Mouse (Mus musculus): ENCODE data around the gene Rpgrip1l.

Gene Rpgrip1l

DNA sequence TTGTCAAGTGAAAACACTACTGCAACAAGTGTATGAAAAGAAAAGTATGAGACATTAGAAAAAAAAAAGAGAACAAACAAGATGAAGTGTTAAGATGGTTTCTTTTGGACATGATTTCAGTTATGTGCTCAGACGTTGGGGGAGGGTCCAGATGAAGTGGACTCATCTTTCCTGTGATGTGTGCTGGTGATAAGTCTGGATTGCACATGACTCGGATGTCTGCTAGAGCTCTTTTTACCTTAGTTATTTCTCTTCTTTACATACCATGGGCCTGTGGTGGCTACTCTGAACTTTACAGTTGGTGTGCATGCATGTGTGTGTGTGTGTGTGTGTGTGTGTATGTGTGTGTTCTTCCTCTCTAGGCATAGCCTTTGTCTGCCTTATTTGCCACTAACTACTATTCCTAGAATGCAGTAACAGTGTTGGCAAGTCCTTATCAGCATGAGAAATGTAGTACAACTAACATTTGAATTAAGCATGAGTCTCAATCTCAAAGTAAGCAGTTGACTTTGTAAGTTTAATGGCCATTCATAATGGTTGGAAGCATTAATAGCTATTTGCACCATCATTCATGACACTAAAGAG, 43.6 kb downstream of the Rpgrip1l start:
- no peak for DNase-seq

DNA sequence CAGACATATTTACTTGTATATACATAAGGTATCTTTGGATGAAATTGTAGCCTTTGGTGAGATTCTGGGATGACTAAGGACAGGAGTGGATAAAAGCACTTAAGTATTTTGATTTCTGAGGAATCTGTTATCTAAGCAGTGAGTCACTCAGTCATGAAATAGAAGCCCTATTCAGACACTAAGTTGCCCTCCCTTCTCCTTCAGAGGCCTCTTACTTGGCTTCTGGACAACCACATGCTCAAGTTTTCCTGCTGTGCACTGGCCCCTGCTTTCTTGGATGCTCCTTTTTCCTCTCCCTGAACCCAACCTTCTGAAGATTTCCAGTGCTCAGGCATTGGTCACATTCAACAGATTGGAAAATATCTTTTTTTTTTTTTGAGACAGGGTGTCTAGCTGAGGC, 48.5 kb downstream of the Rpgrip1l start:
- DNase-seq = no peak

GRCm38 (mm10) chr8:91263939-91264338, 49.1 kb downstream of the Rpgrip1l start:
- DNase-seq = no peak

GRCm38 (mm10) chr8:91261598-91261997, 51.5 kb downstream of the Rpgrip1l start:
- peak; percentile 6 for DNase-seq

- no peak for DNase-seq
Measured at GRCm38 (mm10) chr8:91250966-91251365, 62.1 kb downstream of the Rpgrip1l start.

- no peak for DNase-seq
Measured at GRCm38 (mm10) chr8:91249758-91250466, 63.1 kb downstream of the Rpgrip1l start.

- DNase-seq = peak; percentile 71
Measured at GRCm38 (mm10) chr8:91245821-91246454, 67.1 kb downstream of the Rpgrip1l start.

- no peak for DNase-seq
Measured at GRCm38 (mm10) chr8:91242721-91243120, 70.3 kb downstream of the Rpgrip1l start.

DNA sequence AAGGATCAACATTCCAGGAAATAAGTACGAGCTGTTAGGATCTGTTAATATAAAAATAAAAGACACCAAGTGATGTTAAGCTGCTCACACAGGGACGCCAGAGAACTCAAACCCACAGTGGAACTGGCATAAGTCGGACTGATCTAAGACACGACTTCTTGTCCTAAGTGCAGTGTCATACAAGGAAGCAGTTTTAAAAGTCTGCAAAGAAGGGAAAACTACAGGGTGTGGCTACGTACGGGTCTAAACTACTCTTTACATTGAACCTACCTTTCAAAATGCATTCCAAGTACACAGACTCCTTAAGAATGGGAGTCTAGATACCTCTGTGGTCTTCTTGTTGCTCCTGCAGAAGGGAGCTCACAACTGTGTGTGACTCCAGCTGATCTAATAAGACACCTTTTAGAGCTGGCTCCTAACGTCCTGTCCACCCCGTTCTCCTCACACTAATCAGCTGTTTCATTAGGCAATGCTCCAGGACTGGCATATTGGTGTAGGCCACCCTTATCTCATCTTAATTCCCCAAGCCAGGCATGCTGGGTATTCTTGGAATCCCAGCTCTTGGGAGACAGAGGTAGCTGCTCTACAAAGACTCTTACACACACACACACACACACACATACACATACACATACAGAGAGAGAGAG, 71.1 kb downstream of the Rpgrip1l start:
- no peak for DNase-seq

DNA sequence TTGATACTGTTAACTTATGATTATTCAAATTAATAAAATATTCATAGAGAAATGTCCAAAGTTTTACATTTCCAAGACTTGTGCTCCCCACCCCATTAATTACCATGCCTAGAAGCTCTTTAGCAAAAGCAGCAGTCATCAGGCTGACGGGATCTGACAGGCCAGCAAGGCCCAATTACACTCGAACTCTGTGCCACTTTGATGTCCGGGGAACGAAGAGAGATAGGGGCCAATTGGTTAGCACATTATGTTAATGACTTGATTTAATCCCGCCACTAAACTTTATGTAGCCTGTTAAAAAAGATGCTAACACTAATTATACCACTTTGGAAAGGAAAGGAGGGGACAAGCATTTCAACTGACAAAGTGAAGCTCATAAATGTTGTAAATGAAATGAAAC, 71.7 kb downstream of the Rpgrip1l start:
- DNase-seq = no peak

- no peak for DNase-seq
Measured at GRCm38 (mm10) chr8:91237191-91237590, 75.9 kb downstream of the Rpgrip1l start.

DNA sequence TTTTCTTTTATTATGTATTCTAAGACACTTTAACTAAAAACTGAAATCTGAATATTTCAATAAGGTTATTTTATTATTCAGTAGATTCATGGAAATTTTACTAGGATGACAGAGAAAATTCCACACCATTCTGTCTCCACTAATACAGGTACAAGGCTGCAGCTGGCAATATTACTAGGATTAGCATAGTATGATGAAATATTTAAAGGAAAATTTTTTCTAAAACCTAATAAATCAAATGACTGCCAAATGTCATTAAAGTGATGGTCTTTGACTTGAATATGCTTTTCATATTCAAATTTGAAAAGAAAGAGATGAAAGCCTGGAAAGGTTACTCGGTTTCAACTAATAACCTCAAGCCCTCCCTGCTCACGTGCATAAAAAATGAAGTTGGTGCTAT, 79.0 kb downstream of the Rpgrip1l start:
- no peak for DNase-seq

- peak; percentile 19 for DNase-seq
Measured at GRCm38 (mm10) chr8:91227421-91227841, 85.6 kb downstream of the Rpgrip1l start.

DNA sequence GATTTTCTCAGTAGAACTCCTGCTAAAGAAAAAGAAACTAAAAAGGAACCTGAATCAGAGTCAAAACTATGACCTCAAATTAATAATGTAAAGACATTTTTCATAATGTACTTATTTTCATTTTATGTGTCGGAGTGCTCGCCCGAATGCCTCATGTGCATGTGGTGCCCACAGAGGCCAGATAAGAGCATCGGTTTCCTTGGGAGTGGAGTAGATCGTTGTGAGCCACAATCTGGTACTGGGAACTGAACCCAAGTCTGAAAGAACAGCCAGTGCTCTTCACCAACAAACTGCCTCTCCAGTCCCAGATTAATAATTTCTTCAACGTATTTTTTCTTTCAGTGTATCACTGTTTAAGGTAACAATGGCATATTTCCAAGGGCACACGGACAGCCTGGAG, 88.8 kb downstream of the Rpgrip1l start:
- no peak for DNase-seq

GRCm38 (mm10) chr8:91221841-91222240, 91.2 kb downstream of the Rpgrip1l start:
- DNase-seq = no peak

- no peak for DNase-seq
Measured at GRCm38 (mm10) chr8:91218271-91218670, 94.8 kb downstream of the Rpgrip1l start.

- DNase-seq = no peak
Measured at GRCm38 (mm10) chr8:91217062-91217905, 95.8 kb downstream of the Rpgrip1l start.

- DNase-seq = no peak
Measured at GRCm38 (mm10) chr8:91214287-91214686, 98.8 kb downstream of the Rpgrip1l start.

GRCm38 (mm10) chr8:91212948-91213347, 100.1 kb downstream of the Rpgrip1l start:
- DNase-seq = no peak

DNA sequence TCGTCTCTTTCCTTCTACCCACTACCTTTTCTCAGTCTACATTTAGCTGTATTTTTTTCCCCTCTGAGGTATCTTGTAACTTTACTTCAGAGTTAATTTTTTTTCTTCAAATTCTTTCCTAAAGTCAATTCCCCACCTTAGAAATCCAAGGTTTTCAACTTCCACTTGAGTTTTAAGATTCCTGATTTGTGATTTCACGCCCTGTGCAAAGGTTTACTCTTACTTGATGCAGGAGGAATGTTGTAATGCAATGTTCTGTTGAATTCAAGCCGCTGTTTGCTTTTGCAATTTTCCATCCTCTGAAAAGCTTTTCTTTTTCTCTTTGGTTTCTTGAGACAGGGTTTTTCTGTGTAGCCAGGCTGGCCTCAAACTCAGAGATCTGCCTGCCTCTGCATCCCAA, 103.4 kb downstream of the Rpgrip1l start:
- no peak for DNase-seq

GRCm38 (mm10) chr8:91207676-91208075, 105.4 kb downstream of the Rpgrip1l start:
- DNase-seq = no peak

- no peak for DNase-seq
Measured at GRCm38 (mm10) chr8:91205897-91206296, 107.2 kb downstream of the Rpgrip1l start.

- no peak for DNase-seq
Measured at GRCm38 (mm10) chr8:91201184-91201583, 111.9 kb downstream of the Rpgrip1l start.

All from lung, postnatal 10 days (tissue).